Mouse (Mus musculus) CH12.LX (cell line): ENCODE measurements around the gene Klk7. TPM values are rescaled to one million over a fixed set of nuclear protein-coding genes. Genes with fewer than 3 reads are reported as not detected.

Source experiments
- DNase-seq: peaks from one replicate; pipeline ENCODE4 v3.0.0-alpha.2; 2013; ENCODE audit errors: extremely low read depth
- H3K27ac ChIP-seq: 2 replicates; pipeline ENCODE4 v1.5.1; 2012; ENCODE audit warnings: low read depth, mild to moderate bottlenecking, control low read depth, moderate library complexity; ENCODE audit not compliant: insufficient read depth
- H3K27me3 ChIP-seq: replicated peaks from 2 replicates; pipeline ENCODE3; 2012; ENCODE audit warnings: inconsistent platforms
- H3K36me3 ChIP-seq, 2 experiments: replicated peaks in 1 of 2; 2 replicates each; pipeline versions ENCODE3 to v1.6.1; 2012; ENCODE audit warnings: inconsistent platforms in 1 of 2, low read length in 1 of 2, mild to moderate bottlenecking in 1 of 2, mixed read lengths in 1 of 2, moderate library complexity in 1 of 2; ENCODE audit not compliant: control insufficient read depth in 1 of 2, insufficient read depth in 1 of 2
- H3K4me1 ChIP-seq, 2 experiments: 2 replicates each; pipeline ENCODE4 v1.6.1; 2012; ENCODE audit warnings: inconsistent platforms in 1 of 2, moderate library complexity in 1 of 2; ENCODE audit not compliant: insufficient read depth in 2 of 2, control insufficient read depth in 1 of 2
- H3K4me2 ChIP-seq: 2 replicates; pipeline ENCODE4 v1.6.1; 2012; ENCODE audit warnings: low read depth, mild to moderate bottlenecking, control low read depth; ENCODE audit not compliant: poor library complexity, insufficient read depth, severe bottlenecking
- H3K4me3 ChIP-seq, 3 experiments: fragments of 150-350 bp in 1 of 3; sonication (generic) in 1 of 3; replicated peaks in 1 of 3; 2 replicates each; pipeline versions ENCODE3 to v1.5.1; 2011 to 2012; ENCODE audit warnings: low read depth in 2 of 3, low read length in 2 of 3, mild to moderate bottlenecking in 2 of 3, moderate library complexity in 2 of 3, control low read depth in 1 of 3, improper control_type of control experiment in 1 of 3, inconsistent platforms in 1 of 3, mixed read lengths in 1 of 3; ENCODE audit not compliant: poor library complexity in 1 of 3
- H3K79me2 ChIP-seq: replicated peaks from 2 replicates; pipeline ENCODE4 v1.6.1; 2012; ENCODE audit warnings: mild to moderate bottlenecking, moderate library complexity; ENCODE audit not compliant: control insufficient read depth, poor library complexity, insufficient read depth, severe bottlenecking; ENCODE audit errors: extremely low read depth
- H3K9ac ChIP-seq: 2 replicates; pipeline ENCODE4 v1.6.1; 2012; ENCODE audit warnings: low read depth, mild to moderate bottlenecking, control low read depth, moderate library complexity; ENCODE audit not compliant: insufficient read depth
- H3K9me3 ChIP-seq: replicated peaks from 2 replicates; pipeline ENCODE3; 2012; ENCODE audit warnings: low read length, inconsistent platforms, mixed read lengths
- BHLHE40 ChIP-seq: IDR thresholded peaks from 2 replicates; pipeline ENCODE4 v1.6.1; 2011; ENCODE audit warnings: mild to moderate bottlenecking, low read depth, low read length, improper control_type of control experiment
- CHD2 ChIP-seq: IDR thresholded peaks from 2 replicates; pipeline ENCODE4 v1.6.1; 2011; ENCODE audit warnings: low read length, improper control_type of control experiment
- ELF1 ChIP-seq: IDR thresholded peaks from 2 replicates; pipeline ENCODE4 v1.6.1; 2014; ENCODE audit warnings: low read depth, mild to moderate bottlenecking, inconsistent platforms, low read length, improper control_type of control experiment
- HCFC1 ChIP-seq: IDR thresholded peaks from 2 replicates; pipeline ENCODE4 v1.6.1; 2012; ENCODE audit warnings: low read depth, mild to moderate bottlenecking, inconsistent platforms, low read length, improper control_type of control experiment
- IRF4 ChIP-seq: IDR thresholded peaks from 2 replicates; pipeline ENCODE4 v1.6.1; 2014; ENCODE audit warnings: low read depth, mild to moderate bottlenecking, inconsistent platforms, low read length, improper control_type of control experiment
- KAT2A ChIP-seq: IDR thresholded peaks from 2 replicates; pipeline ENCODE4 v1.6.1; 2012; ENCODE audit warnings: low read length, improper control_type of control experiment, inconsistent platforms; ENCODE audit not compliant: insufficient replicate concordance
- MAX ChIP-seq: IDR thresholded peaks from 2 replicates; pipeline ENCODE4 v1.6.1; 2011; ENCODE audit warnings: low read length, improper control_type of control experiment
- MEF2A ChIP-seq: IDR thresholded peaks from 2 replicates; pipeline ENCODE4 v1.6.1; 2014; ENCODE audit warnings: low read depth, mild to moderate bottlenecking, inconsistent platforms, low read length, improper control_type of control experiment, borderline replicate concordance
- MXI1 ChIP-seq: IDR thresholded peaks from 2 replicates; pipeline ENCODE4 v1.6.1; 2011; ENCODE audit warnings: mild to moderate bottlenecking, low read depth, low read length, improper control_type of control experiment
- MYC ChIP-seq: IDR thresholded peaks from 2 replicates; pipeline ENCODE4 v1.6.1; 2011; ENCODE audit warnings: low read depth, mild to moderate bottlenecking, improper control_type of control experiment, low read length
- NRF1 ChIP-seq: IDR thresholded peaks from 2 replicates; pipeline ENCODE4 v1.6.1; 2014; ENCODE audit warnings: low read depth, mild to moderate bottlenecking, inconsistent platforms, low read length, improper control_type of control experiment, moderate library complexity
- RCOR1 ChIP-seq: conservative IDR thresholded peaks from 2 replicates; pipeline ENCODE4 v1.6.1; 2012; ENCODE audit warnings: low read depth, mild to moderate bottlenecking, inconsistent platforms, low read length, improper control_type of control experiment
- SIN3A ChIP-seq: IDR thresholded peaks from 2 replicates; pipeline ENCODE4 v1.6.1; 2012; ENCODE audit warnings: low read length, improper control_type of control experiment, inconsistent platforms
- SMC3 ChIP-seq: IDR thresholded peaks from 2 replicates; pipeline ENCODE4 v1.6.1; 2011; ENCODE audit warnings: low read depth, low read length, improper control_type of control experiment
- TCF12 ChIP-seq: IDR thresholded peaks from 2 replicates; pipeline ENCODE4 v1.6.1; 2014; ENCODE audit warnings: low read depth, mild to moderate bottlenecking, inconsistent platforms, low read length, improper control_type of control experiment
- UBTF ChIP-seq: IDR thresholded peaks from 2 replicates; pipeline ENCODE4 v1.6.1; 2012; ENCODE audit warnings: low read depth, mild to moderate bottlenecking, inconsistent platforms, low read length, improper control_type of control experiment, moderate library complexity
- ZC3H11A ChIP-seq: IDR thresholded peaks from 2 replicates; pipeline ENCODE4 v1.6.1; 2012; ENCODE audit warnings: low read depth, mild to moderate bottlenecking, inconsistent platforms, low read length, improper control_type of control experiment
- dilution Hi-C: fragments of 300-500 bp; cut with MboI; formaldehyde crosslinking; loops from 2 replicates; pipeline ENCODE4 v1.14.3; 2020; ENCODE audit warnings: low sequenced_read_pairs; ENCODE audit not compliant: extremely low pct_unique_long_range_greater_than_20kb, extremely low pct_ligation_motif_present
- in situ Hi-C: fragments of 300-500 bp; cut with MboI; formaldehyde crosslinking; loops from 3 replicates; pipeline ENCODE4 v1.14.3; 2019; ENCODE audit warnings: low sequenced_read_pairs, low pct_ligation_motif_present, low pct_unique_long_range_greater_than_20kb, mixed read lengths
- polyA plus RNA-seq: library from polyadenylated mRNA; unstranded; fragments of >175 nt; gene quantifications from 2 replicates; pipeline ENCODE4 v1.2.1, GENCODE M21; 2012; ENCODE audit warnings: low read depth; ENCODE audit not compliant: insufficient read length
- total RNA-seq, 2 experiments: library from RNA; depleted of rRNA; stranded (reverse); fragments of 300-350 nt in 1 of 2; fragments of >200 nt in 1 of 2; gene quantifications; 2 replicates each; pipeline ENCODE4 v1.2.3; 2012 to 2014

Gene Klk7
- total and polyA plus RNA-seq, 3 experiments, result not detected

DNA sequence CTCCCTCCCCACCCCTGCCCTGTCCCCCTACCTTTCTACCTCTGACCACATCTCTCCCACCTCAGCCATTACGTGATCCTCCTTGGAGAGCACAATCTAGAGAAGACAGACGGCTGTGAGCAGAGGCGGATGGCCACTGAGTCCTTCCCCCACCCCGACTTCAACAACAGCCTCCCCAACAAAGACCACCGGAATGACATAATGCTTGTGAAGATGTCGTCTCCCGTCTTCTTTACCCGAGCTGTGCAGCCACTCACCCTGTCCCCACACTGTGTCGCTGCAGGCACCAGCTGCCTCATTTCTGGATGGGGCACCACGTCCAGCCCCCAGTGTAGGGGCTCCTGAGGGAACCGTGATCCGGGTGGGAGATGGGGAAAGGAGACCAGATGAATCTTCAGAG is 33.7 kb upstream of the Klk7 start:
- in situ Hi-C loops (loop anchor here (25.0 kb wide), 1 partner anchor 290 kb away; the partner anchor contains the start of gene Iglon5), dilution Hi-C loops (no loop called here)
- Histone ChIP-seq H3K9ac (no peak overlapping the region), H3K27me3 (peaks cover 92% of the 10 kb centered on the region), H3K36me3 (no peaks in the 10 kb centered on the region), H3K4me3 (no peak overlapping the region), H3K79me2 (no peaks in the 10 kb centered on the region), H3K4me2 (no peak overlapping the region), H3K9me3 (no peaks in the 10 kb centered on the region), H3K27ac (no peak overlapping the region), H3K4me1 (peaks cover 2 to 3% of the 10 kb centered on the region in 2 experiments; a peak in 1 of 4 replicates)
- no peak for DNase-seq
- no peak for TF ChIP-seq SIN3A
- TF ChIP-seq SMC3, result no peak

GRCm38 (mm10) chr7:43778176-43778970 is 32.7 kb upstream of the Klk7 start:
- no peak overlapping the region for H3K4me3 ChIP-seq
- no peak for TF ChIP-seq CHD2
- TF ChIP-seq MAX, result no peak
- no peak for TF ChIP-seq BHLHE40
- no peak for TF ChIP-seq ZC3H11A
- no peak for TF ChIP-seq KAT2A
- TF ChIP-seq TCF12, result no peak

GRCm38 (mm10) chr7:43780241-43780640 is 30.9 kb upstream of the Klk7 start:
- peaks cover 92% of the 10 kb centered on the region for H3K27me3 ChIP-seq
- H3K4me2 ChIP-seq, result no peak overlapping the region
- no peak overlapping the region for H3K27ac ChIP-seq
- H3K9me3 ChIP-seq, result no peaks in the 10 kb centered on the region
- in situ Hi-C loops, result loop anchor here (5.0 to 25.0 kb wide), 2 partner anchors 98 to 293 kb away; partner anchors contain the start of gene Iglon5
- no peak overlapping the region for H3K9ac ChIP-seq
- H3K36me3 ChIP-seq, result no peaks in the 10 kb centered on the region
- no peaks in the 10 kb centered on the region for H3K79me2 ChIP-seq
- TF ChIP-seq HCFC1 (no peak), NRF1 (no peak), RCOR1 (no peak), ELF1 (no peak), MEF2A (no peak), MYC (no peak), MXI1 (no peak), UBTF (no peak), IRF4 (no peak)
- DNase-seq, result no peak
- H3K4me3 ChIP-seq, result no peak overlapping the region
- H3K4me1 ChIP-seq, result peaks cover 5 to 7% of the 10 kb centered on the region in 2 experiments; a peak in 1 of 4 replicates
- dilution Hi-C loops, result no loop called here

More at GRCm38 (mm10) chr7:43778176-43778970, 32.7 kb upstream of the Klk7 start:
- no peak for DNase-seq
- no peak overlapping the region for H3K4me2 ChIP-seq
- H3K4me1 ChIP-seq, result peaks cover 5 to 7% of the 10 kb centered on the region in 2 experiments; a peak in 1 of 4 replicates
- H3K9ac ChIP-seq, result no peak overlapping the region
- no peaks in the 10 kb centered on the region for H3K9me3 ChIP-seq
- H3K27ac ChIP-seq, result no peak overlapping the region
- in situ Hi-C loops, result loop anchor here (25.0 kb wide), 1 partner anchor 291 kb away; the partner anchor contains the start of gene Iglon5
- H3K27me3 ChIP-seq, result peaks cover 94% of the 10 kb centered on the region
- no peaks in the 10 kb centered on the region for H3K36me3 ChIP-seq
- dilution Hi-C loops, result no loop called here
- no peaks in the 10 kb centered on the region for H3K79me2 ChIP-seq
